Mouse (Mus musculus): ENCODE data around the gene Rhbdl2.

The Rhbdl2 gene

GRCm38 (mm10) chr4:123814030-123814501 lies 26.4 kb downstream of the Rhbdl2 start:
- no peak for DNase-seq (ENCODE audit: low spot score)

- peak; percentile 10 for DNase-seq (ENCODE audit: low spot score)
Measured at GRCm38 (mm10) chr4:123819093-123819610, 31.5 kb downstream of the Rhbdl2 start.

GRCm38 (mm10) chr4:123842126-123842525 lies 54.5 kb downstream of the Rhbdl2 start:
- no peak for DNase-seq (ENCODE audit: low spot score)

GRCm38 (mm10) chr4:123856888-123857287 lies 69.2 kb downstream of the Rhbdl2 start:
- DNase-seq (ENCODE audit: low spot score) = no peak

GRCm38 (mm10) chr4:123858090-123858489 lies 70.4 kb downstream of the Rhbdl2 start:
- DNase-seq (ENCODE audit: low spot score) = no peak

GRCm38 (mm10) chr4:123859379-123859778 lies 71.7 kb downstream of the Rhbdl2 start, which contains the start of gene 4933427I04Rik:
4933427I04Rik (plus strand) TSS chr4:123859679.
- DNase-seq (ENCODE audit: low spot score) = no peak

GRCm38 (mm10) chr4:123859803-123860202 lies 72.1 kb downstream of the Rhbdl2 start:
- DNase-seq (ENCODE audit: low spot score) = no peak

GRCm38 (mm10) chr4:123860621-123861020 lies 72.9 kb downstream of the Rhbdl2 start:
- no peak for DNase-seq (ENCODE audit: low spot score)

Measured in layer of hippocampus, adult 11-12 months (tissue).